Mouse (Mus musculus) urinary bladder, adult 2 months (tissue): ENCODE data around the gene Pecam1. TPM values are rescaled to one million over a fixed set of nuclear protein-coding genes. Genes with fewer than 3 reads are reported as not detected.
"Not testable (repeated sequence)": the region's sequence is repeated elsewhere in the genome, so short reads cannot be mapped to it uniquely, and the experiment has no call there.

ENCODE experiments used
- DNase-seq: peaks from one replicate; pipeline ENCODE4 v3.0.0; 2022; ENCODE audit warnings: low spot score
- polyA plus RNA-seq: library from polyadenylated mRNA; depleted of rRNA; stranded (reverse); fragments of >200 nt; gene quantifications from 2 replicates; pipeline ENCODE4 v1.2.3, GENCODE M21; 2012

The Pecam1 gene
- polyA plus RNA-seq, 1 experiment, result 47.7 TPM

GRCm38 (mm10) chr11:106666470-106667107 is 83.8 kb downstream of the Pecam1 start:
- no peak for DNase-seq

DNA sequence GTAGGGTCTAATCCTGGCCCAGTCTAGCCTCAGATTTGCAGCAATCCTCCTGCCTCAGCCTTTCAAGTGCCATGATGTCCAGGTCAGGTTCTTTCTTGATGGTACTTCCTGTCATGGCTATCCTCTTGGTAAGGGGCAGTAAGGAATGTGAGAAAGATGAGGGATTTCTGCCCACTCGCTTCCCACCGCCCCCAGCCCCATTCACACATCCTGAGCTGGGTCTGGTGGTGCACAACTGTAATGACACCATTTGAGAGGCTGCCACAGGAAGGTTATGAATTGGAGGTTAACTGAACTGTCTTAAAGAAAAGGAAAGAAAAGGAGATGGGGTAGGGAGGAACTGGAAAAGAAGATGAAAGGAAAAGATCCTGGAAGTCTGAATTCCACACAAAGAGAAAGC is 84.6 kb downstream of the Pecam1 start:
- DNase-seq, result no peak

- no peak for DNase-seq
Observed at GRCm38 (mm10) chr11:106665328-106665727, 85.1 kb downstream of the Pecam1 start.

DNA sequence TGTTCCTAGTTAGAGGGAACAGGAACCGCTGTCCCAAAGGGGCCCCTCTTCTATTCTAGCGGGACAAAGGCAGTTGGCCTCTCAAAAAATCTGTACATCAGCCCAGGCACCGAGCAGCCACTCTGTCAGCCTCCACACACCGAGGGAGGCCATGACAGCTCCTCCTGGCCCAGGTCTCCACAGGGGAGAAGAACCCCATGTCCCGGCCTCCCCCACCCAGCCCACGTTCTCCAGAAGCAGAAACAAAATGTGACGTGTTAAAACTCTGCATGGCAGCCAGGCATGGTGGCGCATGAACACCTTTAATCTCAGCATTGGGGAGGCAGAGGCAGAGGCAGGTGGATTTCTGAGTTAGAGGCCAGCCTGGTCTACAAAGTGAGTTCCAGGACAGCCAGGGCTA is 85.7 kb downstream of the Pecam1 start:
- DNase-seq, result no peak

DNA sequence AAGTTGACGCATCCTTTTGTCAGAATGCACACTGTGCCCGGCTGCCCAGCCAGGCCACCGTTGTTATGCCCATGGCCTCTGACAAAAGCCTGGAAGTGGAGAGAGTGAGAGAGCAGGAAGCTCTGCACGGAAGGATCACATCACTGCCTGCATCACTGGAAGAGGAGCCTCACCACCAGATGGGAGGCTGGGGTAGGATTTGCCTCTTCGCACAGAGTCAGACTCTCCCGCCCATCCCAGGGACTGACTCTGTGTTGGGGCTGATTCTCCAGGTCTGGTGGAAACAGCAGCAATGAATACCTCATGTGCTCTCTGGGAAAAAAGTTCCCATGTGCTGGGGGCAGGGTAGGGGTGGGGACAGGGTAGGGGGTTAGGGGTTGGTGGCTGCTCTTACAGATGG is 86.6 kb downstream of the Pecam1 start:
- no peak for DNase-seq

DNA sequence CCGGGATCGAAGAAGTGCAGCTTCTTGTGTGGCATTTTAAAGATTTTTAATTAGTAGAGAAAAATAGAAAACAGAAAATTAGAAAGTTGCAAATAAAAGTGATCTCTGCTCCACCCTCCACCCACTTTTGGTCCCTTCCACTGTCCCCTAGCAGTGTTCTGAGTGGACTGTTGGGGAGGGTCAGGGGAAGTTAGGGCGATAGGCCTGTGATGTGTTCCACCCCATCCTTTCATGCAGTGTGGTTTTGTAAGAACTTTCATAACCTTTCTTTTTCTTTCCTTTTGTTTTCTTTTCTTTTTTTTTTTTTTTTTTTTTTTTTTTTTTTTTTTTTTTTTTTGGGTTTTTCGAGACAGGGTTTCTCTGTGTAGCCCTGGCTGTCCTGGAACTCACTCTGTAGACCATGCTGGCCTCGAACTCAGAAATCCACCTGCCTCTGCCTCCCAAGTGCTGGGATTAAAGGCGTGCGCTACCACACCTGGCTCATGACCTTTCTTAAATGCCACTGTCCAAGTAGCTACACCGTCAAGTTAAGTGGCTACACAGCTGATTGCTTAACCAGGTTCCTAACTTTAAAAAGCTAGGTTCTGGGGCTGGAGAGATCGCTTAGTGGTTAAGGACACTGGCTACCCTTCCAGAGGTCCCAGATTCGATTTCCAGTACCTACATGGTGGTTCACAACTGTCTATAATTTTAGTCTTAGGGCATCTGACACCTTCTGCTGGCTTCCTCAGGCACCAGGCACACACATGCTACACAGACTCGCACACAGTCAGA is 87.6 kb downstream of the Pecam1 start:
- no peak for DNase-seq

DNA sequence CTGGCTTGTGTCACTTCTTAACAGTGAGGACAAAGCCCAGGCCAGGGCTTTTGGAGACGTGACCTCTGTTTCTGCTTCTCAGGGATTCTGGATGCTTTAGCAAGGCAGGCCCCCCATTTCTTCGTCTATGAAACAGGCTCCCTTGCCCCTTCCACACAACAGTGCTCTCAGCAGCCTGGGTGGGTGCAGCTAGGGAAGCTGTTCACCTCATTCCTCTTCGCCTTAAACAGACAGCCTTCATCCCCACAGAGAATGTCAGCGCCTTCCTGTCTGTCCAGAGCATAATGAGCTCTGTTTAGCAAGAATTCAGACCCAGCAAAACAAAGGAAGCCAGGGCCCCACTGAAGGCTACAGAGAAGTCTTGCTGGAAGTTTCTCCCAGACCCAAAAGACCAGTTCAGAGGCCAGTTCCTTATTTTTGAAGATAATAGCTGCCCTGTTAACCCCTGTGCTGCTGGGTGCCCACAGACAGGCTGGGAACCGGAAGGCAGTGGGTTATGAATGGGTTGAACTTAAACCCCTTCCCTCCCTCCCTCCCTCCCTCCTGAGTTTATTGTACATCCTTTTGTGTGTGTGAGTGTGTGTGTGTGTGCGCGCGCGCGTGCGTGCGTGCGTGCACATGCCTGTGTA is 89.9 kb downstream of the Pecam1 start:
- DNase-seq, result no peak

DNA sequence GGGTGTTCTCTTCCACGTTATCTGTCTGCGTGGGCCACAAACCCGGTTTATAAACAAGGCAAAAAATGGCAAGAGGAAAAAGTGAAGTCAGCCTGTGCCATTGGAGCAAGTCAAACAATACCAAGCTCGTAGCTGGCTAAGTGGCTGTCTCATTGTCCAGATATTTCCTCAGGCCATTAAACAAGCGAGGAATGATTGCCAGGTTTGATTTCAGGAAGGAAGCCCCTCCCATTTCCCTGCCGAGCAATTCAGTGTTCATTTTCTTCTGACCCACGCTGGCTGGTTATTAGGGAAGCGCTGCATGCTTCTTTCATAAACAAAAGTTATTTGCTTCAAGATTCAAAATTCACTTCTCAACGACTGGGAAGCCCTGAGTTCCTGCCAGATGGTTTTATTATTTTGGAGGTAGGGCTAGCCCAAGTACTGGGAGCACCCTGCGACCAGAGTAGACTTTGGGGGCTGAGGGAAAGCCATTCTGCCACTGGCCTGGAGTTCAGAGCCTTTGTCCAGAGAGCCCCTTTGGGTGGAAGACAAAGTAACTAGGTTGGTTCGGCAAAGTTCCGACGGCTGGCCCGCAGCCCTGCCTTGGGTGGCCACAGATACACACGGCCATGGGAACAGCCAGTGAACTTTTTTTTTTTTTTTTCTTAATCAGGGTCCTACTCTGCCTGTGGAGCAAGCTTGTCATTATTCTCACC is 90.7 kb downstream of the Pecam1 start:
- DNase-seq, result no peak

GRCm38 (mm10) chr11:106658051-106658880 is 92.2 kb downstream of the Pecam1 start:
- peak; percentile 74 for DNase-seq

GRCm38 (mm10) chr11:106656896-106657498 is 93.4 kb downstream of the Pecam1 start:
- not testable (repeated sequence) for DNase-seq

DNA sequence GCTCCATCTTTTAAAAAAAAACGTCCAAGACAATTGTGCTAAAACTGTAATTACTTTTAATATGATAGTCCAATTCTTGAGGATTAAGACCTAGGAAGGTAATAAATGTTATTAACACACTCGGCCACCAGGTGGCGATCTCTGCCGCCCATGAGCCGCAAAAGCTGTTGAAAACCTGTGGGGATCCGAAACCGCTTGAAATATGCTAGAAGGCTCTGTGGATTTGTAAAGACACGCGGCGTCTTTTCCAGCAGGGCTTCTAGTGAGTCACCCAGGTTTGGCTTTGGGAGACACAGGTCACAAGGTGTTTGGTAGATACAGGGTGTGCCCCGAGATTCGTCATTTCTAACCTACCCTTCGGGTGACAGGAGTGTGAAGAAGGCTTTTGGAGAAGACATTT is 102.1 kb downstream of the Pecam1 start:
- DNase-seq, result peak; percentile 57

- no peak for DNase-seq
Observed at GRCm38 (mm10) chr11:106642966-106643637, 107.3 kb downstream of the Pecam1 start.

DNA sequence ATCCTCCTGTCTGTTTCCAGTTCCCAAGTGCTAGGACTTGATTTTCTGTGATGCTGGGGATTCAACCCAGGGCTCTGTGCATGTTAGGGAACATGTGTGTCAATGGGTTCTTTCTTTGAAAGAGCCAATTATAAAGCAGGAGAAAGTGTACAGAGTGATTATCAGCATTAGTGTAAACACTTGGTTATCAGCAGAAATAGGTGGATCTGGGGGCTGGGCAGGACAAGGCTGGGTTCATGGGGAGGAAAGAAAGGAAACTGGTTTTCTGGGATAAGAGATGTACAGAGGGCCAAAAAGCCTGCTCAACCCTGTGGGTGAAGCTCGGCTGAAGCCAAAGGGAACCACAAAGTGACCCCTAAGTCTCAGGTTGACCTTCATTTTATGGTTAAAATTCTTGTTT is 108.8 kb downstream of the Pecam1 start:
- no peak for DNase-seq

GRCm38 (mm10) chr11:106640059-106640458 is 110.4 kb downstream of the Pecam1 start:
- no peak for DNase-seq

GRCm38 (mm10) chr11:106639356-106639692 is 111.1 kb downstream of the Pecam1 start:
- DNase-seq, result no peak

- no peak for DNase-seq
Observed at GRCm38 (mm10) chr11:106638551-106639355, 111.7 kb downstream of the Pecam1 start.

DNA sequence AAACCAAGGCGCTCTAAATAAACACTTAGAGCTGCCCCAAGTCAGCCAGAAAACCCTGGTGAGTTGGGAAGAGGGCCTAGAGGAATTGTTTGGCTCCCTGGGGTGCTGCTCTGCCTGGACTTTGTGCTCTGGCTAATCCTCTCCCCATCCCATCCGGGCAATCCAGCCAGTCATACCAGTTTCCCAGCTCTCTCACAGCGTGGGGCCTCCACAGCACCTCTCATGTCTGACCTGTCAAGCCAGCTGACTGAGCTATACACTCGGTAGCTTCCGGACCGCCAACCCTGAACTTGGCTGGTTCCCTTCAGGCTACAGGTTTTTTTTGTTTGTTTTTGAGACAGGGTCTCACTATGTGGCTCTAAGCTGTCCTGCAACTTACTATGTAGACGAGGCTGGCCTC is 112.7 kb downstream of the Pecam1 start:
- DNase-seq, result no peak

GRCm38 (mm10) chr11:106635946-106636345 is 114.5 kb downstream of the Pecam1 start:
- DNase-seq, result no peak

GRCm38 (mm10) chr11:106634175-106634574 is 116.3 kb downstream of the Pecam1 start:
- not testable (repeated sequence) for DNase-seq

DNA sequence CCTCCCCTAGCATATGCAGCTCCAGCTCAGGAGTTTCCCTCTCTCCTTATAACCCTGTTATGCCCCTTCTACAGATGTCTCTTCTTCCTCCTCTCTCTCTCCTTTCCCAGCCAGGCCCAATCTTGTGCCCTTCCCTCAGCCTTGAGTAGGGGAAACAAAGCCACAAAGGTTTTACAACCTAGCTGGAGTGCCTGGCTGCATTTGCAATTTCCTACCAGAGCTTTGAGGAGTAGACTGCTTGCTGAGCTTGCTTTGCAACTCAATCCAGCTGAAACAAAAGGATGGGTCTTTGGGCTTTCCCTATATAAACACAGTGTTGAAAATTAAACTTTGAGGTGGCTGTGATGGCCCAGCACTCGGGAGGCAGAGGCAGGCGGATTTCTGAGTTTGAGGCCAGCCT is 117.0 kb downstream of the Pecam1 start:
- DNase-seq, result no peak
